Mouse (Mus musculus) olfactory bulb, adult 2 months (tissue): Measurements from ENCODE around the gene Jpt1. TPM values are rescaled to one million over a fixed set of nuclear protein-coding genes. Genes with fewer than 3 reads are reported as not detected.

Source experiments
- H3K27ac ChIP-seq: fragments of 200-500 bp; 2 replicates; pipeline ENCODE4 v1.5.1; 2012; ENCODE audit warnings: low read depth, low read length; ENCODE audit not compliant: insufficient read depth
- H3K4me1 ChIP-seq: fragments of 200-500 bp; 2 replicates; pipeline ENCODE4 v1.6.1; 2012; ENCODE audit warnings: low read length; ENCODE audit not compliant: control insufficient read depth, insufficient read depth
- H3K4me3 ChIP-seq: fragments of 200-500 bp; 2 replicates; pipeline ENCODE4 v1.5.1; 2012; ENCODE audit warnings: mild to moderate bottlenecking, low read depth, low read length, moderate library complexity; ENCODE audit not compliant: insufficient read depth
- CTCF ChIP-seq: fragments of 200-500 bp; IDR thresholded peaks from 2 replicates; pipeline ENCODE4 v1.5.1; 2012; ENCODE audit warnings: low read depth, mild to moderate bottlenecking, low read length, moderate library complexity; ENCODE audit not compliant: insufficient read depth
- POLR2A ChIP-seq: fragments of 200-500 bp; IDR thresholded peaks from 2 replicates; pipeline ENCODE4 v1.6.1; 2012; ENCODE audit warnings: mild to moderate bottlenecking, low read depth, low read length, moderate library complexity; ENCODE audit not compliant: insufficient read depth
- WGBS: fragments of 180-500 bp; shearing (Covaris S2); methylation state at CpG from one replicate; pipeline ENCODE4 v1.1.7; 2018; 5-methylcytosine and 5-hydroxymethylcytosine counted together
- polyA plus RNA-seq: library from polyadenylated mRNA; stranded (reverse); fragments of >200 nt; gene quantifications from 2 replicates; pipeline ENCODE4 v1.2.4, GENCODE M21; 2012; ENCODE audit warnings: low replicate concordance; ENCODE audit not compliant: missing spikeins, insufficient read depth, insufficient read length

The Jpt1 gene
- not detected in 2 replicates for polyA plus RNA-seq

- TF ChIP-seq CTCF, result no peak
- TF ChIP-seq POLR2A, result peak; percentile 100
- under 1% methylated on average over 24 of the region's 24 CpGs for WGBS
- Histone ChIP-seq H3K4me1 (peaks cover 17% of the 10 kb centered on the region), H3K4me3 (peak within 1 kb of the TSS; percentile 69), H3K27ac (peak within 1 kb of the TSS; percentile 62)
Measured at GRCm38 (mm10) chr11:115514238-115514663, at the start of gene Jpt1. Jpt1 (minus strand) TSS chr11:115514387.

GRCm38 (mm10) chr11:115563406-115563805 is 49.2 kb upstream of the Jpt1 start:
- Histone ChIP-seq H3K4me3 (no peak overlapping the region), H3K27ac (no peak overlapping the region), H3K4me1 (no peaks in the 10 kb centered on the region; the same call in 1 of the 2 replicates)
- no peak for TF ChIP-seq POLR2A
- TF ChIP-seq CTCF, result no peak
- 42% methylated on average over 4 of the region's 4 CpGs for WGBS

- H3K4me1 ChIP-seq, result no peaks in the 10 kb centered on the region
- H3K4me3 ChIP-seq, result no peak overlapping the region
- WGBS, result 78% methylated on average over 17 of the region's 17 CpGs
- no peak for TF ChIP-seq POLR2A
- no peak for TF ChIP-seq CTCF
- H3K27ac ChIP-seq, result no peak overlapping the region
Measured at GRCm38 (mm10) chr11:115555717-115556116, 41.5 kb upstream of the Jpt1 start.

GRCm38 (mm10) chr11:115552783-115553182 is 38.6 kb upstream of the Jpt1 start:
- TF ChIP-seq CTCF (no peak), POLR2A (no peak)
- Histone ChIP-seq H3K27ac (no peak overlapping the region), H3K4me3 (no peak overlapping the region), H3K4me1 (no peaks in the 10 kb centered on the region)
- 65% methylated on average over 4 of the region's 4 CpGs for WGBS

- TF ChIP-seq CTCF (no peak), POLR2A (no peak)
- no peaks in the 10 kb centered on the region for H3K4me1 ChIP-seq
- H3K4me3 ChIP-seq, result no peak overlapping the region
- WGBS, result 85% methylated on average over 4 of the region's 4 CpGs
- no peak overlapping the region for H3K27ac ChIP-seq
Measured at GRCm38 (mm10) chr11:115543571-115543970, 29.4 kb upstream of the Jpt1 start.

GRCm38 (mm10) chr11:115538045-115538444 is 23.9 kb upstream of the Jpt1 start:
- Histone ChIP-seq H3K27ac (no peak overlapping the region), H3K4me3 (no peak overlapping the region), H3K4me1 (peaks cover 5% of the 10 kb centered on the region)
- TF ChIP-seq POLR2A (no peak), CTCF (no peak)
- 77% methylated on average over 2 of the region's 2 CpGs for WGBS

GRCm38 (mm10) chr11:115536856-115537568 is 22.8 kb upstream of the Jpt1 start:
- 64% methylated on average over 10 of the region's 10 CpGs for WGBS
- H3K4me1 ChIP-seq, result peaks cover 5% of the 10 kb centered on the region
- H3K27ac ChIP-seq, result peak overlapping the region; percentile 80
- TF ChIP-seq CTCF (no peak), POLR2A (no peak)
- H3K4me3 ChIP-seq, result peak overlapping the region; percentile 75; the same call in 1 of the 2 replicates

- Histone ChIP-seq H3K27ac (peak within 1 kb of the TSS; percentile 97), H3K4me1 (peaks cover 5% of the 10 kb centered on the region), H3K4me3 (peak within 1 kb of the TSS; percentile 75)
- 1% methylated on average over 70 of the region's 70 CpGs for WGBS
- peak; percentile 66 for TF ChIP-seq POLR2A
- TF ChIP-seq CTCF, result no peak
Measured at GRCm38 (mm10) chr11:115536038-115536681, 22.0 kb upstream of the Jpt1 start, which contains the start of gene Sumo2. Sumo2 (minus strand) TSS chr11:115536276.

GRCm38 (mm10) chr11:115535401-115536037 is 21.3 kb upstream of the Jpt1 start:
- no peak; the same call in 1 of the 2 replicates for TF ChIP-seq POLR2A
- no peak for TF ChIP-seq CTCF
- under 1% methylated on average over 81 of the region's 84 CpGs for WGBS

More at GRCm38 (mm10) chr11:115535401-115536037, 21.3 kb upstream of the Jpt1 start:
- Histone ChIP-seq H3K4me1 (peaks cover 5% of the 10 kb centered on the region), H3K4me3 (peak overlapping the region; percentile 75), H3K27ac (peak overlapping the region; percentile 97)
